Mouse (Mus musculus) cerebellum, postnatal 4 days (tissue): ENCODE results near the gene Btbd3.

Experiments used
- DNase-seq, 2 experiments: peaks; one replicate each; pipeline ENCODE4 v3.0.0; 2022; ENCODE audit warnings: low spot score in 2 of 2, mixed read lengths in 1 of 2

The Btbd3 gene

DNA sequence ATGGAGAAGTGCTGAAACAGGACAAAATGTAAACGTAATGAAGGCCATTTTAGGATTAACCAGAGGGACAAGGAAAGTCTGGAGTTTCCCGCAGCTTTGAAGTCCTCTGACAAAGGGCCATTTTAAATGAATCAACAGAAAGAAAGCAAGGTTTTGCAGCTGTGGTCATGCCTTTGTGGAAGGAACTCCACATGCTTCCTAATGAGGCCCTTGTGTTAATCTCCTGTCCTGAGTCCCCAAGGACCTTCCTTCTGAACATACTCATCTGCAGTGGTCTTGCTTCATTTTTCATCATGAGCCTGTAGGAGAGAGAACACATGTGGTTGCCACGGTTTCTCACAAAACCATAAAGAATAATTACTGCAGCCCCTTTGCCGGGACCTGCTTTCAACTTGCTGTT lies 275.6 kb downstream of the Btbd3 start:
- DNase-seq: no peak

DNA sequence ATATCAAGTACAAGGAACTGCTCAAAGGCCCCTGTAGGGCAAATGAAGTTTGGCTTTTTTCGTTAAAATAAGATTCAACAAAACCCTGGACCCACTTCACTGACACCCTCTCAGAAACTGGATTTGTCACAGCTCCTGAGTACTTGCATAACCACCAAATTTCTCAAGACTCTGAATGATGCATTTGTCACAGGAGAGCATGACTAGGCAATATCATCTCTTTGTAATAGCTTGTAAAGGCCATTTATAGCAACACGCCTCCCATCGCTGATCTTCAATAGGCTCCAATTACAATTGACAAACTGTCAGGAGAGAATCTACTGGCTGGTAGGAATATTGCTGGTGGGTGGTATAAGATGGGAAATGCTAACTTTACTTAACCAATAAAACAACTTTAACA lies 283.3 kb downstream of the Btbd3 start:
- DNase-seq: no peak

DNA sequence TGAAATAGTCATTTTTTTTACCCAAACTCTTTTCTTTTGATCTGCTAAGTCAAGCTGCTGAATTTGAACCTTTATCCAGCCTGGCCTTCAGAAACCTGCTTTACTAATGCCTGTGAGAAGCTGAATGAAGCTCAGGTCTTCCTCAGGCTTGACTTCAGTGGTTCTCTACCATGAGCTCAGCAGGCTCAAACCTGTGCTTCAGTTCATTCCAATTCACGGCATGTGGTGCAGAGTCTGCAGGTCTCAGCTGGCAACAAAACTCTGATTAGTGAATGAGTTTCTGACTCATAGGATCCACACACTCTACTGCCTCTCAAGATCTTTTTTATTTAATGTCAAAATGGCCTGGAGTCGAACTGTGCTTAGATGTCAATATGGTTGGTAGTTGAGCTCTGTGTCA lies 292.6 kb downstream of the Btbd3 start:
- no peak for DNase-seq

DNA sequence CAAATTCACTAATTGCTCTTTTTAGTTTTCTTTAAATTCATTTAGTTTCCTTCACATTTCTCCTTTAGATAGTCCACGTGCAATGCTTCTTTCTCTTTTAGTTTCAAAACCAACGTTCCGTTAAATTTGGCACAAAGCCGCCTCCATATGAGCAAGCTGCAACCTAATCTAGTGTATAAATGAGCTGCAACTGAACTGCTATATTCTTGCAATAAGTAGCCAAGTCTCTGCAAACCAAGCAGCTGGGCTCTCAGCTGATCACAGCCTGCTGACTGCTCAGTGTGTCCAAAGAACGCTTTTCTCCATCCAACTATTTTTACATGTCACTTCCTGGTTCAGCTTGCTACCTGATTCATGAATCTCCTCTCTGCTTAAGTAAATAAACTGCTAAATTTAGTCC lies 295.2 kb downstream of the Btbd3 start:
- peak in 1 of 2 experiments; percentile 24 for DNase-seq

DNA sequence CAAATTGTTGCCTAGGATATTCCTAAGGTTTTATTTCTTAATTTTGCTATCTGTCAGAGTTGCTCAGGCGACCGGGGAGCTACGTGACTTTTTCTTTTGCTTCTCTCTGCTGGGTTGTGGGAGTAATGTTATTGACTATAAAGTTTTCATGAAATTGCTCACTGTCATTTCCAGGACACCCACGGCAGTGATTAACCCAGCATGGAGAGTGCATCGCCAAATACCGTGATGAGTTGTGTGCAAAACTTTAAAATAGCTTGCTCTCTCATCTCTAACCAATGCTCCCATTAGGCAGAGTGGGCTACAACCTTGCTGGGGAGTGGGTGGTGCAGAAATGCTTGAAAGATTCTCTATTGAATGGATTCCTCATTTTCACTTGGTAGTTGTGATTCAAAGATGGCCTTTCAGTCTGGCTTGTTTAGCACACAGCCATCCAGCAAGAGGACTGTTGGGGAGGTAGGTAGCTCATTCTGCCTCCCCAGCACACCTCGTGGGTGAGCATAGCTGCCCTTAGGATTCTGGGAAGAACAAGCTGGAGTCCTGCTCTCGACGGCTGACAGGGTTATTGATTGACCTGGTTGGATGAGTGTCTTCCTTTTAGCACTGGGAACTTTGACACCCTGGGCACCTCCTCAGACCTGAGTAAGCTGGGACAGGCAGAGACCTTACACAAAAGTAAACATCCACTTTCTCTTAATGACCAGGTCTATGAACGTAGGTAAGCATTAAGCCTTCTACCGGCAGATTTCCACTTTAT lies 298.9 kb downstream of the Btbd3 start:
- DNase-seq: no peak

DNA sequence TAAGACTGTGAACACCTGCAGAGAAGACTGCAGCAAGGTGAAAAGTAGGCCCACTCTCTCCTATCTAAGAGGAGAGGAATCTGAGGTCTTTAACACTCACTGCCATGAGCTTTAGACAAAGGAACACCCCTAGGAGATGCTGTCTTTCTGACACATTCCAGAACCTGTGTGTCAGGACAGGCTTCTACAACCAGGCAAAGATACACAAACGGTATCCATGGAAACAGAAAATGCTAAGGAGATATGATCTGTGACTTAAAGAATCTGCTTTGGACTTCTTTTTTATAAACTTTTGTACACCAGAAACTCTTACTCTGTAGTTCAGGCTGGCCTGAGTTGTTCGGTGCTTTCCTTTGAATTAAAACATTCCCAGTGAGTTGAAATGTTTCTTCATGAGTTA lies 329.6 kb downstream of the Btbd3 start:
- no peak for DNase-seq

DNA sequence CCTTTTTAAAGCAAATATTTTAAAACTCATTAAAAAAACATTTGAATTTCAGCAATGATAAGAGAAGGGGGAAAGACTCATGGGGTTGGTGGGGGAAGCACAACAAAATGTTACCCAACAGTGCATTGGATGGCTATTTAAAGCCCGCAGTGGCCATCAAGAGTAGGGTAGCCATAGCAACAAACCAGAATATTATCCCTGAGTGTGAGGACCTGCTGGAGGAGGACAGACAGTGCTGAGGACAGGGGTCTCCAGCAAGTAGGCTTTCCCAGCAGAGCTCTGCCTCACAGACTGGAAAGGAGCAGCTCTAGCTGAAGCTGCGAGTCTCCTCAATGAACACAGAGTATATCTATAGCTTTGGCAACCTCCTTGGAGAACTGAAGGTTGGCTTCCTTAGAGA lies 331.0 kb downstream of the Btbd3 start:
- DNase-seq: no peak

DNA sequence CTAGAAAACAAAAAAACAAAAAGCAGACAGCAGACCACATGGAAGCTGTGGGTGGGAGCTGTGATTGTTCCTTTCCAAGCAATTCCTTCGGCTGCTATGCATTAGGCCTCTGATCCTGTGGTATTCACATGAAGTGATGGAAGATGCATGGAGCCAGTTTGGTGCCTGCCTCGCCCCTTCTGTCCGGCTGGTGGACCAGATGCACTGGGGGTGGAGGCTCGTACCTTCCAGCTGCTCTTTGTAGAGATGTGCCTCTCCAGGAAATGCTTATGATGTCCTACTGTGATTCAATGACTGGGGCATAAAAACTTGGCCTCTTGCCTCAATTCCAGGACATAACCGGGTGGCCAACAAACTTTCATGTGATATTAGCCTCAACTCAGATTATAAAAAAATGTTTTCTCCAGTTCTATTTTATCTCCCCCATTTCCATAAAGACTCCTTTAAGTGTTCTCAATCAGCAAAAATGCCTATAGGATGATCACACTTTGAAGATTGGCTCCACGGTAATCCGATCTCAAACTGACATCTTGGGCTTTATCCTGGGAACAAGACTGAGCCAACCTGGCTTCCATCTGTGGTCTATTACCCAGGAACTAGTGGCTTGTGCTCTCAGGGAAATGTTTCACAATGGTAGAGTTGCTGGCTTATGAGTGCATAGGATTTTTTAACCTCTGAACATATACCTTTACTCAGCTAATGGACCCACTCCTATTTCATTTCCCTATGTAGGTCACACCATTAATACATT lies 331.6 kb downstream of the Btbd3 start:
- peak in 1 of 2 experiments; percentile 29 for DNase-seq

DNA sequence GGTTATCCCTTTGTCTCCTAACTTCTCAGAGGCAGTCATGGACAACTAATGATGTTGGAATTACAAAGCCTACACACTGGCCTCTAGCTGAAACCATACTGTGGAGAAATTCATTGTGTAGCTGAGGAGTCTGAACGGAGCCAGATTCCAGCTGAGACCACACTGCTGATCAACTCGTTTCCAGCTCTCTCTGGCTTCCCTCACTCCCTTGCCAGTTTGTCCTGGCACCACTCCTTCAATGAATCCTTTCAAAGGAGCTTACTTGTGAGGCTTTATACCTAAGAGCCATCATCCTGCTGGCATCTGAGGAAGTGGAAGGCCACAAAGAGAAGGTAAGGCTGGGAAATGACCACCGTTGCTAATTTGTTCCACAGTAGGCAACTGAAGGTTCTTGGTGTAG lies 332.7 kb downstream of the Btbd3 start:
- DNase-seq: peak in 1 of 2 experiments; percentile 27

DNA sequence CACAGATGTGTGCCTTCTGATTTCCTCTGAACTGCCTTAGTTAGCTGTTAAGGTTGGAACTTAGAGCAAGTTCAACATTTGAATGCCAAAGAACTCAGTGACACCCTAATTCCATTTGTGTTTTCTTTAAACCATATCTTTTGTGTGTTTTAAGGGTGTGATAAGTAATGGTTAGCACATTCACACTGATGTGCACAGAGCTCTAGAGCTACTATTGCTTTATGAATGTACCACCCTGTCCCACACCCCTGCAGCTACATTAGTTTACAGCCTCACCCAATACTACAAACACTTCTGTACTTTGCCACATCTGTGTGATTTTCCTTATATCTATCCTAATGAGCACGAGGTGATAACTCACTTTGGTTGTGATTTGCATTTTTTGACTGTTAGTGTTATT lies 333.9 kb downstream of the Btbd3 start:
- no peak for DNase-seq

DNA sequence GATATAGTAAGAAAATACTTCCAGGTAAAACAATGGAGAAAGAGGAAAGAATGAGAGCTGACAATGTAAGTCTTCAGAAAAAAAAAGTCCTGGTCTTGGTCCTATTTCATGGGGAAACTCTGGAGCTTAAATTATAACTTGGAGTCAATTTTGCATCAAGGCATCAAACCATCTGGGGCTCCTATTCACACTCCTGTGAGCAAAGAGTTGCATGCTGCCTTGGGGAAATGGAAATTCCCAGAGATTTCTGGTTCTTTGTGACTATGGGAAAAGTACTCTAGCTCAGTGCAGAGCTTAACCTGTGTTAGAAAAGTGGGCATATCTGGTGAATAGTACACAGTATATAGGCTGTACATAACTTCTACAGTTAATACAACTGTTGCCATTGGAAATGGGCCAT lies 356.0 kb downstream of the Btbd3 start:
- no peak for DNase-seq

DNA sequence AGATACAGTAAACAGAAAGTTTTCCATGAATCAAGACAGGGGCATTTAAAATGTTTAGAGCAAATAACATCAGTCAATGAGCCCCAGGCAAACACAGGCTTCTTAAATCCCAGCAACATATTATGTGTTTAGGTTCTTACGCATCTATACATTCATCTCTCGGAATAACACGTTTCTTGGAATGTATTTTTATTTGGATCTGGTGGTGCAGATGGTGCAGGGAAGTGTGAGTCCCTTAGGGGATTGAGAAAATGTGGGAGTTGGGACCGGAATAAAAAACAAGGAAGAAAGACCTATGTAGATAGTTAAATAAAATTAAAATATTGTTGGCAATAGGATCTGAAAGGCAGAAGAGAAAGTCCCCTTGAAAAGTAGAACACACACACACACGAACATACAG lies 361.1 kb downstream of the Btbd3 start:
- DNase-seq: no peak
